Mouse (Mus musculus): Measurements from ENCODE around the gene S100a8.

The S100a8 gene

GRCm38 (mm10) chr3:90668846-90669245, at the start of gene S100a8:
Gene S100a8 (plus strand): TSS chr3:90668978.
- peak; percentile 27 for DNase-seq (ENCODE audit: low read depth, low spot score)

GRCm38 (mm10) chr3:90621552-90621951, 47.2 kb upstream of the S100a8 start:
- no peak for DNase-seq (ENCODE audit: low read depth, low spot score)

GRCm38 (mm10) chr3:90623435-90624071, 45.2 kb upstream of the S100a8 start:
- DNase-seq (ENCODE audit: low read depth, low spot score), result peak; percentile 72

GRCm38 (mm10) chr3:90625496-90625895, 43.3 kb upstream of the S100a8 start:
- DNase-seq (ENCODE audit: low read depth, low spot score), result no peak

- no peak for DNase-seq (ENCODE audit: low read depth, low spot score)
Observed at GRCm38 (mm10) chr3:90626266-90627021, 42.3 kb upstream of the S100a8 start.

GRCm38 (mm10) chr3:90627366-90627765, 41.4 kb upstream of the S100a8 start:
- no peak for DNase-seq (ENCODE audit: low read depth, low spot score)

- DNase-seq (ENCODE audit: low read depth, low spot score), result no peak
Observed at GRCm38 (mm10) chr3:90627807-90628206, 41.0 kb upstream of the S100a8 start.

GRCm38 (mm10) chr3:90629298-90629697, 39.5 kb upstream of the S100a8 start:
- DNase-seq (ENCODE audit: low read depth, low spot score), result no peak

- DNase-seq (ENCODE audit: low read depth, low spot score), result no peak
Observed at GRCm38 (mm10) chr3:90631984-90632383, 36.8 kb upstream of the S100a8 start.

- DNase-seq (ENCODE audit: low read depth, low spot score), result no peak
Observed at GRCm38 (mm10) chr3:90638511-90639275, 30.1 kb upstream of the S100a8 start.

GRCm38 (mm10) chr3:90639511-90640154, 29.1 kb upstream of the S100a8 start:
- no peak for DNase-seq (ENCODE audit: low read depth, low spot score)

GRCm38 (mm10) chr3:90640981-90641380, 27.8 kb upstream of the S100a8 start:
- no peak for DNase-seq (ENCODE audit: low read depth, low spot score)

GRCm38 (mm10) chr3:90644220-90644619, 24.6 kb upstream of the S100a8 start:
- no peak for DNase-seq (ENCODE audit: low read depth, low spot score)

- DNase-seq (ENCODE audit: low read depth, low spot score), result no peak
Observed at GRCm38 (mm10) chr3:90647291-90647690, 21.5 kb upstream of the S100a8 start.

- no peak for DNase-seq (ENCODE audit: low read depth, low spot score)
Observed at GRCm38 (mm10) chr3:90648981-90649380, 19.8 kb upstream of the S100a8 start.

GRCm38 (mm10) chr3:90649832-90650231, 18.9 kb upstream of the S100a8 start:
- DNase-seq (ENCODE audit: low read depth, low spot score), result no peak

GRCm38 (mm10) chr3:90652878-90653508, 15.8 kb upstream of the S100a8 start:
- peak; percentile 76 for DNase-seq (ENCODE audit: low read depth, low spot score)

GRCm38 (mm10) chr3:90653717-90654116, 15.1 kb upstream of the S100a8 start, which contains the start of gene S100a7a:
Gene S100a7a (plus strand): TSS chr3:90654017.
- no peak for DNase-seq (ENCODE audit: low read depth, low spot score)

GRCm38 (mm10) chr3:90657405-90657804, 11.4 kb upstream of the S100a8 start:
- no peak for DNase-seq (ENCODE audit: low read depth, low spot score)

GRCm38 (mm10) chr3:90659364-90660044, 9.3 kb upstream of the S100a8 start:
- DNase-seq (ENCODE audit: low read depth, low spot score), result no peak

- DNase-seq (ENCODE audit: low read depth, low spot score), result peak; percentile 7
Observed at GRCm38 (mm10) chr3:90664219-90664618, 4.6 kb upstream of the S100a8 start.
